Mouse (Mus musculus): ENCODE measurements around the gene Acaca.

The Acaca gene

DNA sequence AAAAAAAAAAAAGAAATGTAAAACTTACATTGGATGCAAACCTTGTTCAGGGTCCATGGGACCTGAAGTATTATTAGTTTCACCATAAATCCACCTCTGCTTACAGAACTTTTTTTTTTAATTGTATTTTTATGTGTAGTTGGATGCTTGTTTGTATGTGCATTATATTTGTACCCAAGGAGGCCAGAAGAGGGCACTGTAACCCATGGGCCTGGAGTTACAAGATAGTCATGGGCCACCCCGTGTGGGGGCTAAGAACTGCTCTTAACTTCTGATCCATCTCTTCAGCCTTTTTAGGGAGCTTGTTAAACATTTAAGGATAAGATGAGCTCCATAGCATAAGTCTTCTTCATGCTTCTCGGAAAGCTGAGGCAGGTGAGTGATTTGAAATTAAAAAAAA, 21.4 kb downstream of the Acaca start:
- no peak for DNase-seq (ENCODE audit: low spot score)

DNA sequence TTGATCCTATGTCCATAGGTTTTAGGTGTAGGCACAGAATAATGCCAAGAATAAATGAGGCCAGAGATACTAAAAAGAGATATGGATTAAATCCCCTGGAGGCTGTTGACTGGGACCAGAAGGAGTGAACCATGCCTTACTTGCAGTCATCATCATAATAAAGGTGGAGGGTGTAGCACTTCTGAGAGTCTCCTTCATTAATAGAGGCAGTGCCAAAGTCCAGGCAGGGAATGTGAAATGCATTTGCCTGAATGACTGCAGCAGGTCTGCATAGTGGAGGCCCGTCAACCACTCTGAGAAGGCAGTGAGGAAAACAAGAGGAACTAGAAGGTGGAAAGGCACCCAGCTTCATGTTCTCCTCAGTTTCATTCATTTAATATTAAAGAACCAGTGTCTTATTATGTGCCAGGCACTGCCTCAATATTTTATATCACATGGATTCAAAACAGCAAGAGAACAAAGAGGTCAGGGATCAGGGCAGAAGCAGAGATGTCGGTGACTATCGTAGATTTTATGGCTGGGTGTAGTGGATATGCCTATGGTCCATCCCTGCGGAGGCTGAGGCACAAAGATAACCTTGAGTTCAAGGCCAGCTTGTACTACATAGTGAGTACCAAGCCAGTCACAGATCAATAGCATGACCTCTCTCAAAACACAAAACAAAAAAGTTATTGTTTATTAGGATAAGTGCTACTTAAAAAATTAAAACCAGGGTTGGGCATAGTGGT, 27.2 kb downstream of the Acaca start:
- no peak for DNase-seq (ENCODE audit: low spot score)

DNA sequence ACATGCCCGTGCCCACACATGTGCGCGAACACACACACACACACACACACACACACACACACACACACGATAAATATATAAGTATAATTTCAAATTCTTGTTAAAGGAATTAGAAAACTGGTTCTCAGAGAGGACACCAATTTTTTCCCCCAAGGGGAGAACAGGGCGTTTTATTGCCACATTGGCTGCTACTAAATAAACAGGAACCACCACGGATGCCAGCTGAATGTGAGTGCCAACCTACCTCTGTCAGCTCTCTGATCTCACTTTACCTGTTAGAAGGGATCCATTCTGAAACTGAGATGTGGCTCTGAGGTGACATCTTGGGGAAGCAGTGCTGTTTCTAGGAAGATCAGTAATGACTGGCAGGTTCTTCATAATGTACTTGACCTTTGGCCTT, 34.7 kb downstream of the Acaca start:
- DNase-seq (ENCODE audit: low spot score): no peak

DNA sequence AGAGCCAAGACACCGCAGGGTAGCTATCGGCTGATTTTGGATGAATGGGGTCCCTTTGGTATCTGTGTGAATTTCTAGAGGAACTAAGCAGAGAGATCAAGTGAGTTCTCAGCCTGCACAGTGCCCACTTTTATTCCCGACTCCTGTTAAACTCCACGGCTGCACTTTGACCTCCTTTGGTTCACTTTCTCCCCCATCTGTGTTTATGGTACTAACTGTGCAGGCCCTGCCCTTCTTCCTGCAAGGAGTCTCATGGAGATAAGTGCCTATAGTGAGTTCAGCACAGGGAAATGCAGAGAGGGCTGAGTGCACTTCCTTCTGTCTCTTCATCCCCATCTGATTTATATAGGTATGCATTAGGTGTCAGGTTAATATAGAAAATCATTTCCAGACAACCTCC, 35.1 kb downstream of the Acaca start:
- DNase-seq (ENCODE audit: low spot score): no peak

DNA sequence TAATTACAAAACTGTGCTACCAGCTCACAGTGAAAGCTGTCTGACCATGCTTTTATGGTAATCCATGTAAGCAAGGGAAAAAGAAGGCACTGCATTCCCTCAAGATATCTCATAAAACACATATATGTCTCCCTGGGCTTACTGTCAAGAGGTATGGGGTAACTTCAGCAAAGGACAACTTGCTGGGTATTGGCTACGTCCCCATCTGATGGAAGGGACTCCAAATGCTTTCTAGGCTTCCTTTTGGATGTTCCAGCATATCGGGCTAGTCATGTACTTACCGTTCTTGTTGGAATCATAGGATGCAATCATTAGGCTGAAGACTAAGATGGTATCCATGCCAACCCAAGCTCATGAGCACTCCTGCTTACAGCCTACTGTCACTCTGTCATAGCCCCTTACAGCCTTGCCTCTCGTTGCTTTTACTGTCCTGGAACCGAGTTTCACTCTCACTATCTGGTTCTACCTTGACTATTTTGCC, 37.6 kb downstream of the Acaca start, which contains the start of gene Gm11437:
Gene Gm11437, minus strand, starts transcription at position 431 of the 481 bp plus-strand sequence.
- DNase-seq (ENCODE audit: low spot score): no peak

DNA sequence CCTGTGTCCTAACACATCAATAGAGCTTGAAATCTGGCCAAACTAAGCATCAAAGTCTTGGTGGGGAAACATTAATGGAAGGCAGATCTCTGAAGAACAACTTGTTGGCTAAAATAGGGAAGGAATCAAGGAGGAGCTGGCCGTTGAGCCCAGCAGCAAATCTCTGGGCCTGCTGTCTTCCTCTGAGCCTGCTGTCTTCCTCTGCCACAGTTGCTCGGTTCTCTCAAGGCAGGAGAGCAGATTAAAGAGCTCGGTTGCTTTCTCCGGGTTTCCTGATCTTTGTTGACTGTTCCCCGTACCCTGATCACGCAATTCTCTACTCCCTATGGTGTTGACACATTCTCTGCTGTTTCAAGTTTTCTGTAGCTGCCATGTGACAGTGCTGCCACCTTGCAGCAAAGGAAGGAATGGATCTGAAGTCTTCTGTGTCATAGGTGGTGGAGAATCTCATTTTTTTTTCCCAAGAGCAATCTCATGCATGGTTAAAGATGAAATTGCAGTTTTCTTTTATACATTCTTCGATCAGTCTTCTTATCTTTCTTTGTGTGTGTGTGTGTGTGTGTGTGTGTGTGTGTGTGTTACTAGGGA, 39.3 kb downstream of the Acaca start:
- peak; percentile 46 for DNase-seq (ENCODE audit: low spot score)

DNA sequence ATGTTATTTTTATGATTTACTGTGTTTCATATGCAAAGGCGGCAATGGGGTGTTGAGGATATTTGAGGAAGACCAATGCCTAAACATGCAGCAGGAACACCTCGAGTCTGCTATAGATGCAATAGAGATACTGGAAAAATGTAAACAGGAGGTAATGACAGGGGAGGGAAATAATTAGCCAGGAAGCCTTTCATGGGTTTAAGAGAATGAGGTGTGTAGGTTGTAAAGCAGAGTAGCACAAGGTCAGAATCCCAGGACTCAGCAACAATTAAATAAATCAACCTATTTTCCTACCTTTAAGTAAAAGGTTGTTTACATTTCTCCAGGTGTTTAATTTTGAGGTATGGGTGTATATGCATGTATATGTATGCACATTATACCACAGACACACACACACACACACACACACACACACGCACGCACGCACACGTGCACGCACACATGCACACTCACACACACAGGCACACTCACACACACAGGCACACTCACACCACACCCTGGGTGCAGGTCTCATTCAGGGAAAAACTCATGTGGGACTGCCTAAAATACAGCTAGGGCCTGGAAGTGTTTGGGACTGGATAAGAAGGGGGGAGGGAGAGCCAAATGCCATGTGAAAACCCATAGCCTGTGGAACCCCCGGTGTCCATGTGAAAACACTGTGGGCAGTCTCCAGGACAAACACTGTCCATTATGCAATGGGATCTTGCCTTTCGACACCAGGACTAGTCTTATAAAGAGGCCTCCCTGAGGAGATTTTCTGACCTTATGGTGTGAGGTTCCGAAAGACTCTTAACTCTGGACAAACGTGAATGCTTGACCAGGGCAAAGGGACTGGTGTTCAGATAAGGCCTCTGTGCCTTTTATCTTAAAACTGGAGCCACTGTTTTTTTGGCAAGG, 43.3 kb downstream of the Acaca start:
- DNase-seq (ENCODE audit: low spot score): no peak

DNA sequence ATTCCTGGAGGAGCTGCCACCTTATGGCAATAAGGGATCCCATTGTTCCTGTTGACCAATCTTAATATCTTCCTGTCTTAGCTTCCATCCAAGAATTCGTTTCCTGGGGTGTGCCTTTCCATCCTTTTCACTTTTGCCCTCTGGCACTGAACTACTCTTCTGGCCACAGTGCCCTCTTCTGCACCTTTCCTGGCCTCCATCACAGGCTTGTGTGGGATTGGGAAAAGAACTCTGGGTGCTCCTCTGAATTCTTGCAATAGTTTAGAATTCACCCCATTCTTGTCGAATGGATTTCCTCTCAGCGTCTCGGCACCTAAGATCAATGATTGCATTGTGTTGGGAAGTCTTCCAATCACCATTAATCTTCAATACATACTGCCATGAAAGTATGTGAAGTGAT, 49.1 kb downstream of the Acaca start:
- DNase-seq (ENCODE audit: low spot score): no peak

DNA sequence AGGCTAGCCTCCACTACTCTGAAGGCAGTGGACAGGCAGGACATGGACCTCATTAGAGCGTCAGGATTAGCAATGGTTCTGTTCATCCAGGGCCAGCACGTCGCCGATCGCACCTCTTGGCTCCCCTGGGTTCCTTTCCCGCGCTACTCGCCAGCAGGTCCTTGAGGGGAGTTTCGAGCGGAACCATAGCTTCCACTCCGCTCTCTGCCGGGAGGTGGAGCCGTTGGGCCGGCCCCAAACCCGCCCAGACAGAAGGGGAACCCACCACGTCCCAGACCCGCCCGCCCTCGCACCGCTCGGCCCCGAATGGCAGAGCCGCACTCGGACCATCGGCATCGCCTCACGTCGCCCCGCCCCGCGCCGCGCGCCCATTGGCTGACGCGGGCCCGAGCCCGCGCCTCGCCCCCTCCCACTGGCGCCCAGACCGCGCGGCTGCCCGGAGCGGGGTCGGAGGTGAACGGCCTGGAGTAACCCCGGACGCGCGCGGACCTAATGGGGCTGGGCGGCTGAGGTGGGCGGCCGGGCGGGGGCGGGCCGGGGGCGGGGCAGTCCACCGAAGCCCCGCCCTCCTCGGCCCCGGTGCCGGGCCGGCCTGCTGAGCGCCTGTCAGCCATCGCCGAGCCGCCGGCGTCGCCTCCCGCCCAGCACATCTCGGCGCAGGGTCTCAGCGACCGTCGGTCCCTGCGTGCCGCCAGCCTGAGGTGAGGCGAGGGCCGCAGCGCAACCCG, 49.9 kb downstream of the Acaca start:
- DNase-seq (ENCODE audit: low spot score): peak; percentile 98

DNA sequence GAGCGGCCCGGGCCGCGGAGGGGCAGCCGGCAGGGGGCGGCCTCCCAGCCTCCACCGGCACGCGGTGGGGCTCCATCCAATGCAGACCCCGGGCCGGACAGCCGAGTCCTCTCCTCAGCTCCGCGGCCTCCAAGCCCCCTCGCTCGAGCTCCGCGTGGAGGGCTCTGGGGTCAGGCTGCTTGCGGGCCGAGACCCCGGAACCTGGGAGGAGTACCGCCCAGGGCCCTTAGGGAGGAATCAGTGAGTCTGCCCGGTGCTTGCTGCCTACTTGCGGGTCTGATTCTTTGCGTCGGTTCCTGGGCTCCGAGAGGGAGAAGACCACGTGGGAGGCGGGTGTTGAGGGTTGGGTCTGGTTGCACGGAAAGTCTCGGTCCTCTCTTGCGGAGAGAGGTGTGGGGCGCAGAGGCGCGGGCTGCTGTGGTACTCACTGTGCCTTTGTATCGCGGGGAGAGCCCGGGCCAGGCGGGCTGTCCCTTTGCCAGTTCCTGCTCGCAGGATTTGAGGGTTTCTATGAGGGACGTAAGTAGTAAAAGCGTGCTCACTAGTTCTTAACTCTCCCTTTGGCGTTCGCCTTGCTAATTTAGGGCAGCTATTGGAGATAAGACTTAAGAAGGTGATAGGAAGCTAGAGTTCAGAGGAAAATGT, 50.6 kb downstream of the Acaca start:
- peak; percentile 75 for DNase-seq (ENCODE audit: low spot score)

DNA sequence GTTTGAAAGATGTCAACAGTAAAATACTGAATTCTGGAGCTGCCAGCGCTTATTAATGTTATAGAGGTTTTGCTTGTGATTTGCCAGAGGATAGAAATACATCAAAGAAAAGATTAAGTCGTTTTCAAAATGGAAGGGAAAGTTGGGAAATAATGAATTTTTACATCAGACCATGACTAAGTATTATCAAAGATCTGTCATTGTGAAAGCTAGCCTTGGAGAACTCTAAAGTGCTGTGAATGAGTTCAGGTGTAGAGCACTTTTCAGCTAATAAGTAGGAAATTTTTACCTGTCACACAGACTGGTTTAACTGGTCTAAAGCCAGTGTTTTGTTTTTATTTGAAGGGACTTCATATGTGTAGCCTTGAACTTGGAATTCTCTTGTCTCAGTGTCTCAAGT, 51.8 kb downstream of the Acaca start:
- DNase-seq (ENCODE audit: low spot score): no peak

DNA sequence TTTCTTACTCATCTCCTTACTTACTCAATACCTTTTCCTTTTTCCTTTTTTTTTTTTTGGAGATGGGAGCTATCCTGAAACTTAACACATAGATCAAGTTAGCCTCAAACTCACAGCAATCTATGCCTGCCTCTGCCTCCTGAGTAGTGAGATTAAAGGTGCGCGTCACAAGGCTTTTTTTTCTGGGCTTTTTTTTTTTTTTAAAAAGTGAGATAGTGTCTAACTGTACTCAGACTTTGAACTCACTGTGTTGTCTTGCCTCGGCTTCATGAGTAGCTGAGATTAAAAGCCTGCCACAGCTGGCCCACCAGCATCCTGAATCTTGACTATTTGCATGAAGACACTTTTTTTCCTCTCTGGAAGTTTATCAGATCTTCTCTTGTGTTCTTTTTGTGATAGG, 59.1 kb downstream of the Acaca start:
- no peak for DNase-seq (ENCODE audit: low spot score)

DNA sequence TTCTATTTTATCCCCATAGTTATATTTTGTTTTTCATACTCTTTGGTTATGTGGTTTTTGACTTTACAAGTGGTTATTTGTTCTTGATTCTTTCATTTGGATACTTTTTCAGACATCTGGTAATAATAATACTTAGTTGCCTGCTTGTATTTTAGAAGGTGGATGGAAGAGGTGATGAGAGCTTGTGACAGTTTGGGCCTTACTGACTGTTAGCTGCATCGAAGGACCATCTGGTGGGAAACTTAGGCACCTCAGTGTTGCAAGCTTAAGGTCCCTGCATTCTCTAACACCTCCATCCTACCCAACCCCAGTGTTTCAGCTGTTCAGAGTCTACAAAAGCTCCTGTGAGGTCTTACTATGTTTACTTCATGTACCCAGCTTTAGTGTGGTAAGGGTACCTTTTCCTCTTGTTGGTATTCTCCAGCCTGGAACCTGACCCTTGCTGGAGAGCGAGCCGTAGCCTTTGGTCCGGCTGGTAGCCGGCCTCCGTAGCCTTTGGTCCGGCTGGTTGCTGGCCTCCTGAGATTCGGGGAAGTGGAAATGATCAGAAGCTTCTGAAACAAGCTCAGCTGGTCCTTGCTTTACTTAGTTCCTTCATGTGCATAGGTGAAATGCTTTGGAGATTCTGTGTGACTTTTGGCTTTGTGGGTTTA, 61.2 kb downstream of the Acaca start:
- no peak for DNase-seq (ENCODE audit: low spot score)

DNA sequence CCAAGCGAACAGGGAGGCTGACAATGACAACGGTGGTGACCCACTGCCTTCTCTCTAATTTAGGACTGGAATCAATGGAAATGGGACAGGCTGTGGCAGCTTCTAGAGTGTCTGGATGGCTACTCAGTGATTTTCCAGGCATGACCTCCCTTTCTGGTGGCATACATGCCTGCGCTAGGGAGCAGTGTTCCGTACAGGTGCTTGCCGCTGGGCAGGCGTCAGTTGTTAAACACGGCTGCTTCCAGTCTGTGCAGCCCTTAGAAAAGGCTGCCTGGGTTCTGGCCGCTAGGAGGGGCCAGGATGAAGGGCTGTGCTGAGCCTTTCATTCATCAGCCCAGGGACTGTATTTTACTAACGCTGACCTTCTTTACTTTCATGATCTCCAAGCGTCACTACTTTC, 63.8 kb downstream of the Acaca start:
- peak; percentile 34 for DNase-seq (ENCODE audit: low spot score)

DNA sequence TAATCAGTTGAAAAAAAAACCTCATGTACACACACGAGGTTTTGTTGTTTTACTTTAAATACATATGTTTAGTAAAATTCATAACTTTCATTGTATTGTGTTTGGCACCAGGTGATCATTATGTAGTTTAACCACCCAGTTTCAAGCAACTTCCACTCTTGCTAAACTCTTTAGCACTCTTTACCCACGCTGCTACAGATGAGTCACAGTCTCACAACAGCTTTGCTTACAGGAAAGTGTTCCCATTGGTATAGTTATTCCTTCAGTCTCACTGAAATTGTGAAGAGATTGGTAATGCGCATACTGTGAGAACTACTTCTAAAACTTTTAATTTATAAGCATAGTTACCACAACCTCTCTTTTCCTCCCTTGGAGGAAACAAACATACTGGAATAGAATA, 65.3 kb downstream of the Acaca start:
- DNase-seq (ENCODE audit: low spot score): no peak

DNA sequence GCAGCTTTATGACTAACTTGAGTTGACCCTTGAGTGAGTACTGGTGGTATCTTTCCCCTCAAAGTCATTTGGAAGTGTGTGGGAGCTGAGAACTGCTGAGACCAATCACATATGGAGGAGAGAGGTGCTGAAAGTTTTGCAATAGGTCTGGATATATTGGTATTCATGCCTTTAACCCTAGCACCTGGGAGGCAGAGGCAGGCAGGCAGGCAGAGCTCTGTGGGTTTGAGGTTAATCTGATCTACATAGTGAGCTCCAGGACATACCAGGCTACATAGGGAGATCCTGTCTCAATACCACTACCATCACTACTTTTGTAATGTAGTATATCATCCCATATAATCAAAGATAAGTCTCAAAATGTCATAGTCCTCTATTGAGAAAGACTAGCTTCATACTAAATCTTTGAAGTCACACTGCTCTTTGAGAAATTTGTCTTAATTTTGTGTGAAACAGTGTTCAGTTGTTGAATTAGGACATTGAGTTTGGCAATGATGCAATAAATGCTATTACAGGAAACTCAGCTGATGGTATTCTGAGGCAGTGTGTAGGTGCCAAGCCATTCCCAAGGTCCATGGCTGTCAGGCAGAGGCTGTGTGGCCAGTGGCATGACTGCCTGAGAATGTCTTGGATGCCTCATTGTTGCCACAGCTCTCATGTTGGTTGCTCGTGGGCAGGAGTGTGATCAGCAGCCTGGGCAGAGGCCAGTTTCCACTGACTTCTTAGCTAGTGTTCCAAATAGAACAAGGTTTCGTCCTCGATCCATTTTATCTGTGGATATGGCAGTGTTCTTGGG, 68.3 kb downstream of the Acaca start:
- no peak for DNase-seq (ENCODE audit: low spot score)

DNA sequence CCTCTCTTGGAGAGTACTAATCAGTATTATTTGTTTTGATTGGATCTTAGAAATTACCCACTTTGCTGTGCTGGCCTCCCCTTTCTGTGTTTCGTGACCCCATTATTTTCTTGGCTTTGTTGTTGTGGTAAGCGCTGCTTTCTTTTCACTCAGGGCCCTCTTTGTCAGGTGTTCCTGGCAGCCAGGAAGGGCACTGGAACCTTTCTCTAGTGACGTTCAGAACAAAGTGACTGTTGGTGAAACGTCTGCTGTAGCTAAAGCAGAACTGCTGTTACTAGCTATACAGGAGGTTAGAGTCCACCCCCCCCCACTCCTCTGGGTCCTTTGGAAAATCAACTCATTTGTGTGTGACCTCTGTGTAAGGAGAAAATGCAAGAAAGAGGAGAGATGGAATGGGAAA, 76.3 kb downstream of the Acaca start:
- DNase-seq (ENCODE audit: low spot score): no peak

DNA sequence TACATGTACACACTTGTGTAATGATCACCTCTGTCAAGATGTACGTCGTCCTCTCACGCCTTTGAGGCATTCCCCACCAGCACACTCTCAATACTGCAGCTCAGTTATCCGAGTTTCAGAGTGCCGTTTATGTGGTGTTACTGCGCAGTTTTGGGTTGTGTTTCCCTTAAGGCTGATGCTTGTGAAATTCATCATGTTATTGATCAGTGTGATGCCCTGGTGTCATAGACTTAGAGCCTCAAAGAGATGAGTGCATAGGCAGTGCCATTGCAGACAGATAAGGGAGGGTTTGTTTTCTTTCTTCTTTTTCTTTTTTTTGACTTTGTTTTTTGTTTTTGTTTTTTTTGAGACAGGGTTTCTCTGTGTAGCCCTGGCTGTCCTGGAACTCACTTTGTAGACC, 81.4 kb downstream of the Acaca start:
- no peak for DNase-seq (ENCODE audit: low spot score)

DNA sequence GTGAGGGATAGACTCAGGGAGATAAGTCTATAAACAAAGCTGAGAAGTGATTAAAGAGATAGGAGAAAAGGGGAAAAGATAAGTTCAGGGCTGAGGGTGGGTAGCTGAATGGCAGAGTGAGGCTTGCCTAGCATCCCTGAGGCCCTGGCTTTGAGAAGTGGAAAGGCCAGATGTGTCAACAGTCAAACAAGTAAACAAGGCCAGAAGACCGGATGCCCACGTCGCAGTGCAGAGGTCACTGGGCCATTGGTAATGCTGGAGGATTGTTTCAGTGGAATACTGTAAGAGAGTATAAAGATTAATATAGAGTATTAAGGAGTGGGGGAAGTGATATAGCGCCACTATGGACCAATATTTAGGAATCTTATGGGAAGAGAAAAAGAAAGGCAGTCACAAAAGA, 89.5 kb downstream of the Acaca start:
- DNase-seq (ENCODE audit: low spot score): no peak

DNA sequence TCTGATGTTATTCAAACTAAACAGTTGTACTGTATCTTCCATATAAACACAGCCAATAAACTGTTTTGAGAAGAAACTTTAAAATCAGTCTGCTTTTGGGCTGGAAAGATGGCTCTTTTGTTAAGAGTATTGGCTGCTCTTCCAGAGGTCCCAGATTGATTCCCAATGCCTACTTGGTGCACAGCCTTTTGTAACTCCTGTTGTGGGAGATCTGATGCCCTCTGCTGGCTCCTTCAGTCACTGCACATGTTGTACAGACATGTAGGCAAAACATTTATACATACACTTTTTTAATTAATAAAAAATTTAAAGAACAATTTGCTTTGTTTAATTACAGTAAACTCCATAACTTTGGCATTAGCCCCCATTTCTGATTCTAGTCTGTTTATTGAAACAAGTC, 114.1 kb downstream of the Acaca start:
- DNase-seq (ENCODE audit: low spot score): peak; percentile 71
